Mouse (Mus musculus): Measurements from ENCODE around the gene Trim65. TPM values are rescaled to one million over a fixed set of nuclear protein-coding genes. Genes with fewer than 3 reads are reported as not detected.

Gene Trim65
- polyA plus RNA-seq, 1 experiment from 2014 or later, result 3.2 TPM

- Histone ChIP-seq H3K27me3 (replicated peaks; ENCODE audit: control insufficient read depth, insufficient read depth, low read length) (peaks cover 54% of the 10 kb centered on the region), H3K9ac (ENCODE audit: low read depth, low read length) (peak overlapping the region; percentile 67; the same call in 1 of the 2 replicates), H3K27ac (replicated peaks; ENCODE audit: low read depth, low read length) (no peak overlapping the region), H3K4me3 (ENCODE audit: low read depth, low read length) (peak overlapping the region; percentile 53), H3K4me2 (ENCODE audit: low read depth, low read length) (peak overlapping the region; percentile 77), H3K9me3 (ENCODE audit: control insufficient read depth, low read length) (no peaks in the 10 kb centered on the region), H3K36me3 (ENCODE audit: control insufficient read depth, insufficient read depth, low read length) (no peaks in the 10 kb centered on the region), H3K4me1 (ENCODE audit: control insufficient read depth, insufficient read depth, low read length) (peaks cover 51% of the 10 kb centered on the region)
- ATAC-seq (ENCODE audit: low read depth) (no peak), DNase-seq (ENCODE audit: low spot score) (no peak)
- WGBS, result 7% methylated on average over 22 of the region's 23 CpGs
Measured at GRCm38 (mm10) chr11:116108464-116109137, 22.3 kb downstream of the Trim65 start.

- H3K4me1 ChIP-seq (ENCODE audit: control insufficient read depth, insufficient read depth, low read length), result peaks cover 58% of the 10 kb centered on the region
- WGBS, result 20% methylated on average over 16 of the region's 19 CpGs
- peak overlapping the region; percentile 53 for H3K4me3 ChIP-seq (ENCODE audit: low read depth, low read length)
- peak overlapping the region; percentile 77 for H3K4me2 ChIP-seq (ENCODE audit: low read depth, low read length)
- H3K36me3 ChIP-seq (ENCODE audit: control insufficient read depth, insufficient read depth, low read length), result no peaks in the 10 kb centered on the region
- no peaks in the 10 kb centered on the region for H3K9me3 ChIP-seq (ENCODE audit: control insufficient read depth, low read length)
- peaks cover 54% of the 10 kb centered on the region for H3K27me3 ChIP-seq (replicated peaks; ENCODE audit: control insufficient read depth, insufficient read depth, low read length)
- DNase-seq (ENCODE audit: low spot score), result no peak
- no peak overlapping the region for H3K27ac ChIP-seq (replicated peaks; ENCODE audit: low read depth, low read length)
- ATAC-seq (ENCODE audit: low read depth), result no peak
- peak overlapping the region; percentile 34 for H3K9ac ChIP-seq (ENCODE audit: low read depth, low read length)
Measured at GRCm38 (mm10) chr11:116107777-116108285, 23.1 kb downstream of the Trim65 start.

- peaks cover 54% of the 10 kb centered on the region for H3K27me3 ChIP-seq (replicated peaks; ENCODE audit: control insufficient read depth, insufficient read depth, low read length)
- peak overlapping the region; percentile 53 for H3K4me3 ChIP-seq (ENCODE audit: low read depth, low read length)
- H3K9ac ChIP-seq (ENCODE audit: low read depth, low read length), result peak overlapping the region; percentile 34; the same call in 1 of the 2 replicates
- DNase-seq (ENCODE audit: low spot score) (no peak), ATAC-seq (ENCODE audit: low read depth) (no peak)
- 16% methylated on average over 11 of the region's 14 CpGs for WGBS
- H3K4me2 ChIP-seq (ENCODE audit: low read depth, low read length), result peak overlapping the region; percentile 77
- no peaks in the 10 kb centered on the region for H3K9me3 ChIP-seq (ENCODE audit: control insufficient read depth, low read length)
- H3K36me3 ChIP-seq (ENCODE audit: control insufficient read depth, insufficient read depth, low read length), result no peaks in the 10 kb centered on the region
- H3K4me1 ChIP-seq (ENCODE audit: control insufficient read depth, insufficient read depth, low read length), result peaks cover 62% of the 10 kb centered on the region
- H3K27ac ChIP-seq (replicated peaks; ENCODE audit: low read depth, low read length), result no peak overlapping the region
Measured at GRCm38 (mm10) chr11:116106963-116107776, 23.8 kb downstream of the Trim65 start.

GRCm38 (mm10) chr11:116106154-116106962 is 24.6 kb downstream of the Trim65 start:
- no peak for DNase-seq (ENCODE audit: low spot score)
- 22% methylated on average over 32 of the region's 32 CpGs for WGBS
- no peak for ATAC-seq (ENCODE audit: low read depth)
- no peak overlapping the region for H3K27ac ChIP-seq (replicated peaks; ENCODE audit: low read depth, low read length)
- H3K9ac ChIP-seq (ENCODE audit: low read depth, low read length), result peak overlapping the region; percentile 37; the same call in 1 of the 2 replicates
- peak overlapping the region; percentile 77 for H3K4me2 ChIP-seq (ENCODE audit: low read depth, low read length)
- peaks cover 54% of the 10 kb centered on the region for H3K27me3 ChIP-seq (replicated peaks; ENCODE audit: control insufficient read depth, insufficient read depth, low read length)
- no peaks in the 10 kb centered on the region for H3K9me3 ChIP-seq (ENCODE audit: control insufficient read depth, low read length)
- peaks cover 70% of the 10 kb centered on the region for H3K4me1 ChIP-seq (ENCODE audit: control insufficient read depth, insufficient read depth, low read length)
- H3K36me3 ChIP-seq (ENCODE audit: control insufficient read depth, insufficient read depth, low read length), result no peaks in the 10 kb centered on the region
- H3K4me3 ChIP-seq (ENCODE audit: low read depth, low read length), result 0 out of 2 replicates have a peak overlapping the region, but pooled peaks have one; percentile 8

- DNase-seq (ENCODE audit: low spot score) (no peak), ATAC-seq (ENCODE audit: low read depth) (no peak)
- Histone ChIP-seq H3K4me1 (ENCODE audit: control insufficient read depth, insufficient read depth, low read length) (peaks cover 72% of the 10 kb centered on the region), H3K27ac (replicated peaks; ENCODE audit: low read depth, low read length) (0 out of 2 replicates have a peak overlapping the region, but pooled peaks have one; percentile 49), H3K9ac (ENCODE audit: low read depth, low read length) (no peak overlapping the region), H3K27me3 (replicated peaks; ENCODE audit: control insufficient read depth, insufficient read depth, low read length) (peaks cover 42% of the 10 kb centered on the region), H3K4me3 (ENCODE audit: low read depth, low read length) (no peak overlapping the region), H3K9me3 (ENCODE audit: control insufficient read depth, low read length) (no peaks in the 10 kb centered on the region), H3K36me3 (ENCODE audit: control insufficient read depth, insufficient read depth, low read length) (no peaks in the 10 kb centered on the region), H3K4me2 (ENCODE audit: low read depth, low read length) (no peak overlapping the region)
- 88% methylated on average over 2 of the region's 2 CpGs for WGBS
Measured at GRCm38 (mm10) chr11:116105065-116105464, 25.9 kb downstream of the Trim65 start.

- peak overlapping the region; percentile 25; the same call in 1 of the 2 replicates for H3K4me2 ChIP-seq (ENCODE audit: low read depth, low read length)
- H3K4me3 ChIP-seq (ENCODE audit: low read depth, low read length), result no peak overlapping the region
- H3K36me3 ChIP-seq (ENCODE audit: control insufficient read depth, insufficient read depth, low read length), result no peaks in the 10 kb centered on the region
- peak; percentile 58; the same call in 1 of the 2 replicates for ATAC-seq (ENCODE audit: low read depth)
- 22% methylated on average over 14 of the region's 14 CpGs for WGBS
- peak; percentile 85 for DNase-seq (ENCODE audit: low spot score)
- H3K9ac ChIP-seq (ENCODE audit: low read depth, low read length), result no peak overlapping the region
- H3K4me1 ChIP-seq (ENCODE audit: control insufficient read depth, insufficient read depth, low read length), result peaks cover 64% of the 10 kb centered on the region
- peaks cover 33% of the 10 kb centered on the region for H3K27me3 ChIP-seq (replicated peaks; ENCODE audit: control insufficient read depth, insufficient read depth, low read length)
- H3K27ac ChIP-seq (replicated peaks; ENCODE audit: low read depth, low read length), result peak overlapping the region; percentile 71
- H3K9me3 ChIP-seq (ENCODE audit: control insufficient read depth, low read length), result no peaks in the 10 kb centered on the region
Measured at GRCm38 (mm10) chr11:116104006-116104646, 26.8 kb downstream of the Trim65 start.

GRCm38 (mm10) chr11:116103572-116103971 is 27.4 kb downstream of the Trim65 start:
- Histone ChIP-seq H3K9ac (ENCODE audit: low read depth, low read length) (no peak overlapping the region), H3K9me3 (ENCODE audit: control insufficient read depth, low read length) (no peaks in the 10 kb centered on the region), H3K27ac (replicated peaks; ENCODE audit: low read depth, low read length) (peak overlapping the region; percentile 71; the same call in 1 of the 2 replicates), H3K27me3 (replicated peaks; ENCODE audit: control insufficient read depth, insufficient read depth, low read length) (peaks cover 27% of the 10 kb centered on the region), H3K4me1 (ENCODE audit: control insufficient read depth, insufficient read depth, low read length) (peaks cover 60% of the 10 kb centered on the region), H3K36me3 (ENCODE audit: control insufficient read depth, insufficient read depth, low read length) (no peaks in the 10 kb centered on the region), H3K4me3 (ENCODE audit: low read depth, low read length) (no peak overlapping the region), H3K4me2 (ENCODE audit: low read depth, low read length) (no peak overlapping the region)
- 66% methylated on average over 11 of the region's 12 CpGs for WGBS
- ATAC-seq (ENCODE audit: low read depth) (no peak), DNase-seq (ENCODE audit: low spot score) (no peak)
